Mouse (Mus musculus) ES-Bruce4 (cell line): ENCODE results near the gene Mrm3. TPM values are rescaled to one million over a fixed set of nuclear protein-coding genes. Genes with fewer than 3 reads are reported as not detected.

ENCODE experiments used
- H3K27ac ChIP-seq: 2 replicates; pipeline ENCODE4 v1.5.1; 2012; ENCODE audit warnings: low read length, inconsistent platforms; ENCODE audit not compliant: insufficient read depth
- H3K27me3 ChIP-seq: 2 replicates; pipeline ENCODE4 v1.6.1; 2012; ENCODE audit warnings: mild to moderate bottlenecking, low read length, inconsistent platforms; ENCODE audit not compliant: control insufficient read depth, poor library complexity, insufficient read depth, severe bottlenecking
- H3K36me3 ChIP-seq: 2 replicates; pipeline ENCODE4 v1.6.1; 2012; ENCODE audit warnings: inconsistent platforms, mild to moderate bottlenecking, low read length, moderate library complexity; ENCODE audit not compliant: control insufficient read depth, poor library complexity, insufficient read depth, severe bottlenecking
- H3K4me1 ChIP-seq: one replicate; pipeline ENCODE4 v1.8.1; 2011; ENCODE audit warnings: low read length; ENCODE audit not compliant: control insufficient read depth, insufficient read depth
- H3K4me3 ChIP-seq: 2 replicates; pipeline ENCODE4 v1.5.1; 2011; ENCODE audit warnings: low read depth, mild to moderate bottlenecking, low read length
- H3K9ac ChIP-seq: 2 replicates; pipeline ENCODE4 v1.6.1; 2012; ENCODE audit warnings: low read depth, mild to moderate bottlenecking, inconsistent platforms; ENCODE audit not compliant: poor library complexity, severe bottlenecking
- H3K9me3 ChIP-seq: replicated peaks from 2 replicates; pipeline ENCODE4 v1.6.1; 2012; ENCODE audit warnings: mild to moderate bottlenecking, low read length, inconsistent platforms; ENCODE audit not compliant: control insufficient read depth, poor library complexity, insufficient read depth, severe bottlenecking
- CTCF ChIP-seq: IDR thresholded peaks from one replicate; pipeline ENCODE4 v1.8.1; 2011; ENCODE audit warnings: low read depth, low read length
- EP300 ChIP-seq: IDR thresholded peaks from 2 replicates; pipeline ENCODE4 v1.6.1; 2011; ENCODE audit warnings: low read depth, low read length; ENCODE audit not compliant: insufficient read depth
- POLR2A ChIP-seq: IDR thresholded peaks from one replicate; pipeline ENCODE4 v1.8.1; 2011; ENCODE audit warnings: low read length; ENCODE audit not compliant: insufficient read depth
- polyA plus RNA-seq: library from polyadenylated mRNA; stranded (reverse); fragments of >200 nt; gene quantifications from 2 replicates; pipeline ENCODE4 v1.2.4, GENCODE M21; 2011; ENCODE audit warnings: low read depth; ENCODE audit not compliant: missing spikeins, insufficient read depth, insufficient read length

Gene Mrm3
- polyA plus RNA-seq, 1 experiment = 9.2 TPM

DNA sequence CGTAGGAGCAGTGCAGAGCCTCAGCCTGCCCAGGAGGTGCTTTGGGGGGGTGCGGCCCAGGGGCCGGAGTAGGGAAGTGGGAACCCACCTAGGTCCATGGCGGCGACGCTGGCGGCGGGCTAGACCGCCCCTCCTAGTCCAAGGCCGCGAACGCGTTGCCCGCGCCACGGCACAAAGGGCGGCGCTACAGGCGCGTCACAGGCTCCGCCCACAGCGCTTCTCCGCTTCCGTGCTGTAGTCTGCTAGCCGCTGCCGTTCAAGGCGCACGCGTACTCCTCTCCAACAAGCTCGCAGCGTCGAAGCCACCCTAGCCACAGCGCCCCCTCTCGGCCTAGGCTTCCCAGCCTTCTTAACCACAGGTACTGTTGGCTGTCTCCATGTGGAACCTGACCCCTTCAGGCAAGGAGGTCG lies 26.1 kb upstream of the Mrm3 start, which contains the start of the genes Dbil5 and Gemin4:
Dbil5 (plus strand) TSS at position 219 of the 411 bp plus-strand sequence.
Gemin4 (minus strand) TSS at position 275 of the 411 bp plus-strand sequence.
- Histone ChIP-seq H3K9ac (peak within 1 kb of the TSS; percentile 82), H3K27me3 (no peaks in the 10 kb centered on the region), H3K36me3 (peaks cover 31% of the 10 kb centered on the region), H3K27ac (peak within 1 kb of the TSS; percentile 34; the same call in 1 of the 2 replicates), H3K4me3 (peak within 1 kb of the TSS; percentile 80), H3K4me1 (no peaks in the 10 kb centered on the region), H3K9me3 (no peaks in the 10 kb centered on the region)
- TF ChIP-seq POLR2A (peak; percentile 50), CTCF (peak; percentile 99), EP300 (peak; percentile 38; the same call in 1 of the 2 replicates)

DNA sequence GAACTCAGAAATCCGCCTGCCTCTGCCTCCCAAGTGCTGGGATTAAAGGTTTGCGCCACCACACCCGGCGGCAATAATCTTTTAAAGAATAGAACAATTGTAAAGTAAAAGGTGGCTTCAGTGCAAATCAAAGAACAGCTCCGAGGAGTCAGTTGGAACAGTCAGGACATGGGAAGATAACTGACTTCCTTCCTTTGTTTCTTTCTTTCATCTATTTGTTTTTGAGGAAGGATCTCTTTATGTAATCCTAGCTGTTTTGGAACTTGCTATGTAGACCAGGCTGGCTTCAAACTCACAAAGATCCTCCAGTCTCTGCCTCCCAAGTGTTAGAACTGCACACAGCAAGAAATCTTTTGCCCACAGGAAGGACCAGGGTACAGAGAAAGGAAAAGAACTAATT lies 18.9 kb upstream of the Mrm3 start:
- TF ChIP-seq CTCF (no peak), EP300 (no peak), POLR2A (no peak)
- no peak overlapping the region for H3K27ac ChIP-seq
- no peak overlapping the region for H3K9ac ChIP-seq
- no peak overlapping the region for H3K4me3 ChIP-seq
- peaks cover 28% of the 10 kb centered on the region for H3K36me3 ChIP-seq
- no peaks in the 10 kb centered on the region for H3K27me3 ChIP-seq
- H3K9me3 ChIP-seq = no peaks in the 10 kb centered on the region
- H3K4me1 ChIP-seq = no peaks in the 10 kb centered on the region

DNA sequence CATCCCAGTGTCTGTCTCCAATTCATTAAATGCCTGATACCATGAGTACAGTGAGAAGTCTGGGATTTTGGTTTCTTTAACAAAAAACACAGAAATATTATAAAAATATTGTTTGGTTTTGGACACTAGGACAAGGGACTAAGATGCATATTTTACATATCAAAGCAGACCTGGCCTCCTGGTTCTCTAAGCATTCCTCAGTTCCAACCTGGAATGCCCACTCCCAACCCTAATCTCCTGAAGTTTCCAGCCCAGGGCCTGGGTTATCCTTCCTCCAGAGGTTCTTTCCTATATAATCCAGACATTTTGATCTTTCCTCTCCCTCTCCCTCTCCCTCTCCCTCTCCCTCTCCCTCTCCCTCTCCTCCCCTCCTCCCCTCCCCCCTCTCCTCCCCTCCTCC lies 18.5 kb upstream of the Mrm3 start:
- Histone ChIP-seq H3K27ac (no peak overlapping the region), H3K27me3 (no peaks in the 10 kb centered on the region), H3K36me3 (peaks cover 28% of the 10 kb centered on the region), H3K9me3 (no peaks in the 10 kb centered on the region), H3K9ac (no peak overlapping the region), H3K4me3 (no peak overlapping the region), H3K4me1 (no peaks in the 10 kb centered on the region)
- TF ChIP-seq POLR2A (no peak), EP300 (no peak), CTCF (no peak)

DNA sequence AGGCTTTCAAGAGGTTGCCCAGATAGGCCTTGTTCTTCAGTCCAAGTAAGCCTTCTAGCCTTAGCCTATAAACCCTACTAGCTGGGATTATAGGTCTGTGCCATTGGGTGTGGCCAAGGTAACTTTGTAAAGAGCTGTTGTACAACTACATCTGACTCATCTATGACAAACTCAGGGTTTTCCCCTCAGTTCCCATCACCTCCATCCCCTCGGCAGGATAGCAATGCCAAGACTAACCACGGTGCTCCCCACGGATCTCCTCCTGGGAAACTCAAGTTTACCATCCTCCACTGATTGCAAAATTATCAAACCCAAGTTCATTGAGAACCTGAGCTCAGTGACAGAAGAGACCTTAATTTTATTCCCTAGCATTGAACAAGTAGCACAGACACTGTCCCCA lies 7.4 kb upstream of the Mrm3 start:
- peaks cover 60% of the 10 kb centered on the region for H3K36me3 ChIP-seq
- no peaks in the 10 kb centered on the region for H3K4me1 ChIP-seq
- H3K27me3 ChIP-seq = no peaks in the 10 kb centered on the region
- no peaks in the 10 kb centered on the region for H3K9me3 ChIP-seq
- no peak overlapping the region for H3K4me3 ChIP-seq
- H3K9ac ChIP-seq = no peak overlapping the region
- TF ChIP-seq CTCF (no peak), POLR2A (no peak), EP300 (no peak)
- no peak overlapping the region for H3K27ac ChIP-seq

DNA sequence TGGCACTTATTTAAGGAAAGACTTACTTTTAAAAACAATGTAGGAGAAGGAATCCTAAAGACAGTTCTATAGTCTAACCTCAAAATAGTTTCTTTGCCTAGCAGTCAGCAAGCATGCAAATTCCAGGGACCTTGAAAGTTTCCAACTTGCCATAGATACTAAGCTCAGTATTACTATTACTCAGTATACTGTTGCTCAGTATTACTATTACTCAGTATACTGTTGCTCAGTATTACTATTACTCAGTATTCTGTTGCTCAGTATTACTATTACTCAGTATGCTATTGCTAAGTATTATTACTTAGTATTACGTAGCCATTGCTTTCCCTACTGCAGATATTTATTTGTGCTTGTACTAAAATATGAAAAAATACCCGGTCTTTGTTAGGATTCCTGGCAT lies 3.8 kb upstream of the Mrm3 start:
- no peaks in the 10 kb centered on the region for H3K27me3 ChIP-seq
- no peak for TF ChIP-seq POLR2A
- no peak for TF ChIP-seq CTCF
- TF ChIP-seq EP300 = no peak
- peaks cover 36% of the 10 kb centered on the region for H3K36me3 ChIP-seq
- H3K4me3 ChIP-seq = no peak overlapping the region
- no peak overlapping the region for H3K27ac ChIP-seq
- H3K9ac ChIP-seq = no peak overlapping the region
- no peaks in the 10 kb centered on the region for H3K4me1 ChIP-seq
- H3K9me3 ChIP-seq = no peaks in the 10 kb centered on the region

DNA sequence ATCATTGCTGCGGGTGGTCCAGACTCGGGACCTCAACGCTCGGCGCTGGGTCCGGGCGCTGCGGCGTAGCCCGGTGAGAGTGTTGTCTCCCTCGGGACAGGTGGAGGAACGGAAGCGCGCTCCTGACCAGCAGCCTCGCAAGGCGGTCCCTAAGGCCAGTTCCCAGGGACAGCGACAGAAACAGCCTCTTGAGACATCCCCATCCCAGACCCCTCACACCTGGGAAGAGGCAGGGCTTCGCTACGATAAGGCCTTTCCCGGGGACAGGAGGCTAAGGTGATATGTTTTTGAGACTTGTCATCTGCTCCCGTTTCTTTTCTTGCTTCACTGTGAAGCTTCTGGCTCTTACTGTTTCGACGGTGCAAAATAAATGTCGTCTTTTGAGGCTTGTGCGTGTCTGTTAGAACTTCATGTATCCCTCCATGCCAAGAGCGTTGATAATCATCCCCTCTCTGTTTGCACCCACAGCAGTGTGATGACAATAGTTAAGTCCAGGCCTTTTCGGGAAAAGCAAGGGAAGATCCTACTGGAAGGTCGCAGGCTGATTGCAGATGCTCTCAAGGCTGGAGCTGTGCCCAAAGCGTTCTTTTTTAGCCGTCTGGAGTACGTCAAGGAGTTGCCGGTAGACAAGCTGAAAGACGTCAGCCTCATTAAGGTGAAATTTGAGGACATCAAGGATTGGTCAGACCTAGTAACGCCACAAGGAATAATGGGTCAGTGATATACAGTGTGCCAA lies 464 bp downstream of the Mrm3 start:
- Histone ChIP-seq H3K9ac (peak overlapping the region; percentile 75), H3K27ac (no peak overlapping the region), H3K4me1 (no peaks in the 10 kb centered on the region), H3K27me3 (no peaks in the 10 kb centered on the region), H3K36me3 (peaks cover 18% of the 10 kb centered on the region), H3K9me3 (no peaks in the 10 kb centered on the region), H3K4me3 (peak overlapping the region; percentile 82)
- no peak for TF ChIP-seq EP300
- TF ChIP-seq CTCF = no peak
